Mouse (Mus musculus) G1E (cell line): ENCODE measurements around the gene Cd3d. TPM values are rescaled to one million over a fixed set of nuclear protein-coding genes. Genes with fewer than 3 reads are reported as not detected.

ENCODE experiments used
- ATAC-seq: 2 replicates; pipeline ENCODE4 v1.8.0; 2016; ENCODE audit warnings: mild to moderate bottlenecking; ENCODE audit not compliant: insufficient number of reproducible peaks, poor library complexity, low FRiP score, severe bottlenecking; ENCODE audit errors: extremely low read depth
- DNase-seq: peaks from one replicate; pipeline ENCODE4 v3.0.0; 2012; ENCODE audit warnings: low spot score
- H3K27me3 ChIP-seq: 2 replicates; pipeline ENCODE4 v1.6.1; 2012; ENCODE audit warnings: mild to moderate bottlenecking, low read length, inconsistent platforms; ENCODE audit not compliant: insufficient read depth
- H3K36me3 ChIP-seq: replicated peaks from 2 replicates; pipeline ENCODE3; 2012; ENCODE audit warnings: mild to moderate bottlenecking, inconsistent platforms
- H3K4me1 ChIP-seq: 2 replicates; pipeline ENCODE4 v1.6.1; 2012; ENCODE audit warnings: low read depth, low read length, inconsistent platforms, mixed read lengths; ENCODE audit not compliant: insufficient read depth
- H3K4me3 ChIP-seq: 2 replicates; pipeline ENCODE4 v1.5.1; 2012; ENCODE audit warnings: low read depth, mild to moderate bottlenecking, inconsistent platforms, low read length, moderate library complexity, mixed read lengths
- H3K9me3 ChIP-seq: replicated peaks from 2 replicates; pipeline ENCODE4 v1.6.1; 2012; ENCODE audit warnings: inconsistent platforms
- CTCF ChIP-seq: IDR thresholded peaks from 2 replicates; pipeline ENCODE4 v1.5.1; 2012; ENCODE audit warnings: low read depth, low read length, inconsistent platforms, mixed read lengths
- GATA1 ChIP-seq: IDR thresholded peaks from 2 replicates; pipeline ENCODE4 v1.6.1; 2012; ENCODE audit warnings: borderline replicate concordance, low read length, inconsistent platforms, mixed read lengths
- GATA2 ChIP-seq: IDR thresholded peaks from 2 replicates; pipeline ENCODE4 v1.6.1; 2012; ENCODE audit warnings: low read depth, low read length, inconsistent platforms, borderline replicate concordance
- POLR2AphosphoS5 ChIP-seq: IDR thresholded peaks from 2 replicates; pipeline ENCODE4 v1.6.1; 2012; ENCODE audit warnings: low read depth, low read length, inconsistent platforms; ENCODE audit not compliant: insufficient replicate concordance
- TAL1 ChIP-seq: conservative IDR thresholded peaks from 2 replicates; pipeline ENCODE4 v1.6.1; 2012; ENCODE audit warnings: low read depth, low read length, inconsistent platforms, mixed read lengths
- polyA plus RNA-seq: library from polyadenylated mRNA; stranded (reverse); fragments of >175 nt; gene quantifications from 2 replicates; pipeline ENCODE4 v1.2.3, GENCODE M21; 2012
- total RNA-seq, 2 experiments: library from RNA; stranded (forward) in 1 of 2; stranded (reverse) in 1 of 2; fragments of 200-1000 nt in 1 of 2; fragments of >200 nt in 1 of 2; fragmentation: Nextera tagmentation in 1 of 2; gene quantifications; 2 replicates each; pipeline ENCODE4 v1.2.3; 2014 to 2017

The Cd3d gene
- total RNA-seq (2014; fragmentation: Nextera tagmentation), result not detected in 2 replicates
- total RNA-seq (2017), result not detected in 2 replicates
- not detected in 2 replicates for polyA plus RNA-seq

GRCm38 (mm10) chr9:44981676-44982075 lies at the start of gene Cd3d:
Cd3d (plus strand) TSS chr9:44981786.
- H3K4me3 ChIP-seq, result no peak within 1 kb of the TSS
- H3K4me1 ChIP-seq, result peaks cover 9% of the 10 kb centered on the region
- TF ChIP-seq POLR2AphosphoS5 (no peak), CTCF (no peak), GATA1 (no peak), TAL1 (no peak), GATA2 (no peak)
- H3K9me3 ChIP-seq, result no peaks in the 10 kb centered on the region
- no peak for DNase-seq
- H3K27me3 ChIP-seq, result peaks cover 31% of the 10 kb centered on the region
- no peak for ATAC-seq
- H3K36me3 ChIP-seq, result no peaks in the 10 kb centered on the region

- H3K4me1 ChIP-seq, result no peaks in the 10 kb centered on the region
- no peak overlapping the region for H3K4me3 ChIP-seq
- DNase-seq (no peak), ATAC-seq (no peak)
- H3K9me3 ChIP-seq, result no peaks in the 10 kb centered on the region
- peaks cover 96% of the 10 kb centered on the region for H3K36me3 ChIP-seq
- no peaks in the 10 kb centered on the region for H3K27me3 ChIP-seq
- TF ChIP-seq POLR2AphosphoS5, result no peak
- TF ChIP-seq CTCF, result no peak
- TF ChIP-seq GATA2, result no peak
- no peak for TF ChIP-seq GATA1
- TF ChIP-seq TAL1, result no peak
These were observed 39.8 kb upstream of the Cd3d start for GRCm38 (mm10) chr9:44941756-44942155.

- TF ChIP-seq CTCF, result no peak
- no peak for TF ChIP-seq GATA1
- no peak for TF ChIP-seq POLR2AphosphoS5
- TF ChIP-seq GATA2, result no peak
- no peak for TF ChIP-seq TAL1
- no peaks in the 10 kb centered on the region for H3K4me1 ChIP-seq
- no peak overlapping the region for H3K4me3 ChIP-seq
- no peaks in the 10 kb centered on the region for H3K27me3 ChIP-seq
- ATAC-seq, result no peak
- no peak for DNase-seq
- peaks cover 96% of the 10 kb centered on the region for H3K36me3 ChIP-seq
- H3K9me3 ChIP-seq, result no peaks in the 10 kb centered on the region
These were observed 39.2 kb upstream of the Cd3d start for GRCm38 (mm10) chr9:44942421-44942820.

- DNase-seq (no peak), ATAC-seq (no peak)
- no peaks in the 10 kb centered on the region for H3K27me3 ChIP-seq
- TF ChIP-seq CTCF (no peak), POLR2AphosphoS5 (no peak)
- H3K4me1 ChIP-seq, result no peaks in the 10 kb centered on the region
- no peak overlapping the region for H3K4me3 ChIP-seq
- H3K9me3 ChIP-seq, result no peaks in the 10 kb centered on the region
- peaks cover 96% of the 10 kb centered on the region for H3K36me3 ChIP-seq
These were observed 35.3 kb upstream of the Cd3d start for GRCm38 (mm10) chr9:44946185-44946695.

GRCm38 (mm10) chr9:44947836-44948235 lies 33.8 kb upstream of the Cd3d start:
- TF ChIP-seq TAL1, result no peak
- H3K4me3 ChIP-seq, result no peak overlapping the region
- H3K9me3 ChIP-seq, result no peaks in the 10 kb centered on the region
- H3K36me3 ChIP-seq, result peaks cover 96% of the 10 kb centered on the region
- no peaks in the 10 kb centered on the region for H3K27me3 ChIP-seq
- DNase-seq (no peak), ATAC-seq (no peak)
- no peaks in the 10 kb centered on the region for H3K4me1 ChIP-seq

- H3K27me3 ChIP-seq, result no peaks in the 10 kb centered on the region
- H3K4me1 ChIP-seq, result no peaks in the 10 kb centered on the region
- no peaks in the 10 kb centered on the region for H3K9me3 ChIP-seq
- H3K4me3 ChIP-seq, result no peak overlapping the region
- DNase-seq (no peak), ATAC-seq (no peak)
- peaks cover 93% of the 10 kb centered on the region for H3K36me3 ChIP-seq
- TF ChIP-seq TAL1, result no peak
- no peak for TF ChIP-seq POLR2AphosphoS5
- TF ChIP-seq GATA2, result no peak
- no peak for TF ChIP-seq CTCF
- no peak for TF ChIP-seq GATA1
These were observed 27.2 kb upstream of the Cd3d start for GRCm38 (mm10) chr9:44954432-44954831.
